Mouse (Mus musculus): ENCODE results near the gene Gpm6b.

- no peak for TF ChIP-seq POLR2A (IDR thresholded peaks at IDR 0.05; ENCODE audit: control insufficient read depth, extremely low read depth, insufficient read depth, low read length, poor library complexity)
- TF ChIP-seq CTCF (IDR thresholded peaks at IDR 0.05; ENCODE audit: borderline replicate concordance, control insufficient read depth, extremely low read depth, insufficient read depth, low read length, poor library complexity): no peak
These were observed 169.2 kb downstream of the Gpm6b start for GRCm38 (mm10) chrX:166407865-166408264.

Measured in thymus, adult 2 months (tissue).